In the genomic region with DNA sequence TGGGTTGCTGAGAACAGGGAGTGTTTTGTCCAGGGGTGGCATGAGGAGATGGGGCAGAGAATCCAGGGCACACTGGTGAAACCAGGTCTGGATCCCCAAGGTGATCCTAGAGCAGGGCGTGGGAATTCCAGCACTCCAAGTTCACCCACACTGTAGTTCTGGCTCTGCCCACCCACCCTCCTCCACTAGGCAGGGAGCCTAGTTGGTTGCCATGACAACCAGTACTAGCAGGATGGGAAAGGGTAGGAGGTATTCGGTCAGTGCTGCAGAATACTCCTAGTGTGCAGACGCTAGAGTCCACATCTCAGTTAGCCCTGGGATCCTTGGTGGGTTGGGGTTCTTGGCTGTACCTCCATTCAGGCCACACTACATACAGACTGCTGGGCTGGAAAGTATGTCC, we compare ENCODE assay signal across 12 mouse cellular contexts. TPM values are rescaled to one million over a fixed set of nuclear protein-coding genes. Genes with fewer than 3 reads are reported as not detected.
DNase-seq lines count a peak whose midpoint lies in the region; ATAC-seq and TF ChIP-seq lines count a peak whose summit lies in the region.
"Had no signal": no experiment of that assay in that cellular context is flagged by ENCODE, and none has a peak within 500 bp of the region (broad histone marks: within the 10 kb centered on the region; RNA-seq: fewer than 3 reads in every experiment).

No protein-coding gene starts in this region.

- ATAC-seq in neural tube, embryonic 15.5 days (ENCODE audit: low FRiP score), result peak; percentile 68; the same call in 1 of the 2 replicates
- no peak for ATAC-seq in stomach, postnatal 0 days (ENCODE audit: low FRiP score, low TSS enrichment)
- ATAC-seq: lung, postnatal 0 days had no signal

- H3K4me3 ChIP-seq in gastrocnemius, adult 2 months, result no peak overlapping the region
- H3K4me3 ChIP-seq in layer of hippocampus, adult 2 months, result peak overlapping the region; percentile 9; the same call in 1 of the 2 replicates
- no peak overlapping the region for H3K4me3 ChIP-seq in neural tube, embryonic 15.5 days (replicated peaks)
- no peak overlapping the region for H3K4me3 ChIP-seq in stomach, postnatal 0 days (ENCODE audit: low read depth, low read length)
- H3K4me3 ChIP-seq: kidney, embryonic 15.5 days had no signal

- H3K27ac ChIP-seq in gastrocnemius, adult 2 months, result peak overlapping the region; percentile 20
- H3K27ac ChIP-seq in layer of hippocampus, adult 2 months, result peak overlapping the region; percentile 91
- peak overlapping the region; percentile 48; the same call in 1 of the 2 replicates for H3K27ac ChIP-seq in neural tube, embryonic 15.5 days (replicated peaks)
- no peak overlapping the region for H3K27ac ChIP-seq in stomach, postnatal 0 days (replicated peaks)
- H3K27ac ChIP-seq: kidney, embryonic 15.5 days had no signal

- WGBS in neural tube, embryonic 15.5 days, result 14% methylated on average over 3 of the region's 3 CpGs
- 43% methylated on average over 3 of the region's 3 CpGs for WGBS in stomach, postnatal 0 days

- H3K9me3 ChIP-seq in neural tube, embryonic 15.5 days (replicated peaks), result no peaks in the 10 kb centered on the region
- no peaks in the 10 kb centered on the region for H3K9me3 ChIP-seq in stomach, postnatal 0 days (ENCODE audit: control insufficient read depth, low read length)
- H3K9me3 ChIP-seq: kidney, embryonic 15.5 days had no signal

- peaks cover 34% of the 10 kb centered on the region for H3K36me3 ChIP-seq in neural tube, embryonic 15.5 days
- no peaks in the 10 kb centered on the region; the same call in none of the 2 replicates for H3K36me3 ChIP-seq in stomach, postnatal 0 days (ENCODE audit: control insufficient read depth, insufficient read depth, low read length)

- H3K4me1 ChIP-seq in neural tube, embryonic 15.5 days, result peaks cover 40% of the 10 kb centered on the region
- no peaks in the 10 kb centered on the region for H3K4me1 ChIP-seq in stomach, postnatal 0 days (replicated peaks; ENCODE audit: control insufficient read depth, insufficient read depth)

- no peak for TF ChIP-seq CTCF in gastrocnemius, adult 2 months (IDR thresholded peaks at IDR 0.05)
- TF ChIP-seq CTCF in layer of hippocampus, adult 2 months (conservative IDR thresholded peaks at IDR 0.05), result no peak
- no peak for TF ChIP-seq CTCF in stomach, postnatal 0 days (IDR thresholded peaks at IDR 0.05; ENCODE audit: low read depth)

- H3K4me2 ChIP-seq in neural tube, embryonic 15.5 days, result no peak overlapping the region
- no peak overlapping the region for H3K4me2 ChIP-seq in stomach, postnatal 0 days (replicated peaks; ENCODE audit: low read depth)
- H3K4me2 ChIP-seq: kidney, embryonic 15.5 days had no signal

- TF ChIP-seq EP300 in stomach, postnatal 0 days (optimal IDR thresholded peaks at IDR 0.05), result no peak

- intact Hi-C loops in gastrocnemius, adult 2 months (cut with DNase I), result no loop called here

- no peaks in the 10 kb centered on the region for H3K27me3 ChIP-seq in neural tube, embryonic 15.5 days (replicated peaks)
- no peaks in the 10 kb centered on the region for H3K27me3 ChIP-seq in stomach, postnatal 0 days (ENCODE audit: control insufficient read depth, insufficient read depth, low read length)
- H3K27me3 ChIP-seq: kidney, embryonic 15.5 days had no signal

- no peak for DNase-seq in gastrocnemius, adult 2 months
- no peak for DNase-seq in gastrocnemius, postnatal 25 days
- peak; percentile 50 for DNase-seq in embryo, embryonic 11 days
- DNase-seq in layer of hippocampus, adult 2 months (ENCODE audit: low spot score in 2 of 2), result peak; percentile 73 to 84
- no peak for DNase-seq in stomach, postnatal 0 days (ENCODE audit: low spot score)
- DNase-seq in adrenal gland, adult (ENCODE audit: inconsistent age in 2 of 2, low spot score in 1 of 2), result no peak
- no peak for DNase-seq in lung, adult 18-20 months

- H3K9ac ChIP-seq in neural tube, embryonic 15.5 days (replicated peaks), result no peak overlapping the region
- H3K9ac ChIP-seq in stomach, postnatal 0 days (ENCODE audit: low read length), result no peak overlapping the region
- H3K9ac ChIP-seq: kidney, embryonic 15.5 days had no signal

RNA-seq across cellular contexts. Expression of gene 5031439G07Rik, which starts 30.5 kb away (rescaled TPM):
- 100 to 1,000 TPM in 1 of 2 experiments, 10 to 100 TPM in 1; 67.5 to 103 TPM for total RNA-seq in gastrocnemius, adult 2 months (2021)
- total RNA-seq in gastrocnemius, postnatal 25 days (2021), result 10 to 100 TPM; 38.9 to 56.7 TPM
- 10 to 100 TPM; 85.0 to 95.0 TPM for total RNA-seq in layer of hippocampus, adult 2 months (2021)
- 21.6 and 24.9 TPM in 2 replicates for polyA plus RNA-seq in neural tube, embryonic 15.5 days (2015; fragmentation: Nextera tagmentation; extraction: Ambion mirVana)
- 6.6 and 14.7 TPM in 2 replicates for polyA plus RNA-seq in stomach, postnatal 0 days (2015; fragmentation: Nextera tagmentation; extraction: Ambion mirVana)

RNA-seq across cellular contexts. Expression of gene Nup50, which starts 34.6 kb away (rescaled TPM):
- total RNA-seq in gastrocnemius, adult 2 months (2021), result 10 to 100 TPM; 12.9 to 13.4 TPM
- 10 to 100 TPM; 13.3 TPM for total RNA-seq in gastrocnemius, postnatal 25 days (2021)
- total RNA-seq in layer of hippocampus, adult 2 months (2021), result 10 to 100 TPM; 32.0 to 33.3 TPM
- polyA plus RNA-seq in neural tube, embryonic 15.5 days (2015; fragmentation: Nextera tagmentation; extraction: Ambion mirVana), result 21.5 and 27.5 TPM in 2 replicates
- 17.6 and 17.7 TPM in 2 replicates for polyA plus RNA-seq in stomach, postnatal 0 days (2015; fragmentation: Nextera tagmentation; extraction: Ambion mirVana)

RNA-seq across cellular contexts. Expression of gene Gm29666, which starts 38.0 kb away (rescaled TPM):
- under 1 TPM; 0.20 to 0.28 TPM for total RNA-seq in gastrocnemius, adult 2 months (2021)
- under 1 TPM; 0.08 to 0.20 TPM for total RNA-seq in gastrocnemius, postnatal 25 days (2021)
- 1 to 10 TPM; 1.4 to 1.7 TPM for total RNA-seq in layer of hippocampus, adult 2 months (2021)
- 1.1 TPM in 2 replicates for polyA plus RNA-seq in neural tube, embryonic 15.5 days (2015; fragmentation: Nextera tagmentation; extraction: Ambion mirVana)
- polyA plus RNA-seq in stomach, postnatal 0 days (2015; fragmentation: Nextera tagmentation; extraction: Ambion mirVana), result 0.13 and 0.15 TPM in 2 replicates

RNA-seq across cellular contexts. Expression of gene Upk3a, which starts 59.1 kb away (rescaled TPM):
- not detected for total RNA-seq in gastrocnemius, adult 2 months (2021)
- not detected for total RNA-seq in gastrocnemius, postnatal 25 days (2021)
- total RNA-seq in layer of hippocampus, adult 2 months (2021), result not detected
- 0.38 and 0.74 TPM in 2 replicates for polyA plus RNA-seq in neural tube, embryonic 15.5 days (2015; fragmentation: Nextera tagmentation; extraction: Ambion mirVana)
- 5.7 and 7.0 TPM in 2 replicates for polyA plus RNA-seq in stomach, postnatal 0 days (2015; fragmentation: Nextera tagmentation; extraction: Ambion mirVana)
- total RNA-seq: adrenal gland, postnatal 25 days had no signal
- polyA plus RNA-seq: spleen, adult 2 months had no signal

Comparison
In these comparisons a context has a peak if more than half of its experiments do, and no peak if none do; other contexts are left out.
1. DNase-seq: peak in embryo, embryonic 11 days (single experiment) and layer of hippocampus, adult 2 months (2 of 2); none in gastrocnemius, adult 2 months (single experiment), gastrocnemius, postnatal 25 days (single experiment), stomach, postnatal 0 days (single experiment), adrenal gland, adult (0 of 2) and lung, adult 18-20 months (0 of 2).